Mouse (Mus musculus) gastrocnemius, postnatal 10 days (tissue): ENCODE results near the gene Ezh2. TPM values are rescaled to one million over a fixed set of nuclear protein-coding genes. Genes with fewer than 3 reads are reported as not detected.
A peak's percentile ranks its signal among the peaks of the same experiment; 100 is the strongest.
"Not testable (repeated sequence)": the region's sequence is repeated elsewhere in the genome, so short reads cannot be mapped to it uniquely, and the experiment has no call there.

Experiments used
- DNase-seq: peaks from one replicate; pipeline ENCODE4 v3.0.0; 2021; ENCODE audit warnings: mixed read lengths
- long read RNA-seq, 2 experiments: library from polyadenylated mRNA; stranded (forward); transcript quantifications; one replicate each; pipeline ENCODE4 v2.0.0; 2021
- total RNA-seq, 2 experiments: library from RNA; stranded (reverse); gene quantifications; 2 replicates each; pipeline ENCODE4 v1.2.3; 2021

The Ezh2 gene
- 10 to 100 TPM; 19.6 to 26.5 TPM for total RNA-seq
- long read RNA-seq, experiment 1, partial matches to known transcripts = 2 of 10 reads
- long read RNA-seq, experiment 1, other reads (novel, unspliced or antisense) = 5 of 10 reads
- long read RNA-seq, experiment 2, partial matches to known transcripts = 3 of 5 reads
- long read RNA-seq, experiment 2, other reads (novel, unspliced or antisense) = 1 of 5 reads

- peak; percentile 98 for DNase-seq
Measured at GRCm38 (mm10) chr6:47594926-47595623, at the start of gene Ezh2. TSS of gene Ezh2 (minus strand) at chr6:47595341.

GRCm38 (mm10) chr6:47636527-47637076 lies 41.5 kb upstream of the Ezh2 start:
- DNase-seq = no peak

DNA sequence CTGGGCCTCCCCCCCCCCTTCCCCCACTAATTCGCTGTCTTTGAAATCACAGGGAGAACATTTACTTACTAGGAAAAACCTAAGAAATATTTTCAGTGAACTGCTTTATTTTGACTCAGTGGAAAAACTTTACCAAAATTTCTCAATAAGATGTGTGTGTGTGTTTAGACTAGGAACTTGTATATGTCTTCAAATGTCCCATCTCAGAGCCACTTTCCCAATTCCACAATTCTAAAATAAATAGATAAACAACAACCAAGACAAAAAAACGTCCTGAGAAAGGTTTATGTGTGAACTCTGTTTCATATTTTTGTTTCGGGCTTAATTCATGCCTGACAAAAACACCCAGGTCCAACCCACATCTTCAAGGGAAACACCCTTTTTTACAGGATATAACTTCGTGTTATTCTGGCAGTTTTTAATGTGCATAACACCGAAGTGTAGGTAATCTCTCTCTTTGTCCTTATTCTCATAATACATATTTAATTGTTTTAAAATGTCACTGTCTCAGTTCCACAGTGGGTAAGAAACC lies 40.9 kb upstream of the Ezh2 start:
- DNase-seq = no peak

GRCm38 (mm10) chr6:47635207-47635994 lies 40.3 kb upstream of the Ezh2 start:
- no peak for DNase-seq

- no peak for DNase-seq
Measured at GRCm38 (mm10) chr6:47633467-47633866, 38.3 kb upstream of the Ezh2 start.

DNA sequence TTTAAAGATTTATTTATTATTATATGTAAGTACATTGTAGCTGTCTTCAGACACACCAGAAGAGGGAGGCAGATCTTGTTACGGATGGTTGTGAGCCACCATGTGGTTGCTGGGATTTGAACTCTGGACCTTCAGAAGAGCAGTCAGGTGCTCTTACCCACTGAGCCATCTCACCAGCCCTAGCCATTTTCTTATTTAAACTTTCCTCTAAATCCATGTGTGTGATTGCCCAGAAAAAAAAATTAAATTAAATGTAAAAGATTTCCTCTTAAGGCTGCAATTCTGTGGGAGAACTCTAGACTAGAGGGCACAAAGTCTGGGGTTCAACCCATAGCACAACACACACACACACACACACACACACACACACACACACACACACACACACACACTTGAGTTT lies 34.9 kb upstream of the Ezh2 start:
- DNase-seq = not testable (repeated sequence)

GRCm38 (mm10) chr6:47627978-47628377 lies 32.8 kb upstream of the Ezh2 start:
- DNase-seq = no peak

DNA sequence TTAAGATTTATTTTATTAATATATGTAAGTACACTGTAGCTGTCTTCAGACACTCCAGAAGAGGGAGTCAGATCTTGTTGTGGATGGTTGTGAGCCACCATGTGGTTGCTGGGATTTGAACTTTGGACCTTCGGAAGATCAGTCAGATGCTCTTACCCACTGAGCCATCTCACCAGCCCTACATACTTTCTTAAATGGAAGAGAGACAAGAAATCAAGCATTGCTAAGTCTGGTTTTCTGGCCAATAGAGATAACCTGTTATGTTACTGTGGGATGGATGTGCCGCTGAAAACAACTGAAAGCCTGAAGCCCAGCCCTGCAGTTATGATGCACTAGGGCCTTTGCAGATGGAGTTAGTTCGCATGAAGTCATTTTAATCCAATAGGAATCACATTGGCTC lies 31.8 kb upstream of the Ezh2 start:
- not testable (repeated sequence) for DNase-seq

GRCm38 (mm10) chr6:47621039-47621438 lies 25.9 kb upstream of the Ezh2 start:
- no peak for DNase-seq

DNA sequence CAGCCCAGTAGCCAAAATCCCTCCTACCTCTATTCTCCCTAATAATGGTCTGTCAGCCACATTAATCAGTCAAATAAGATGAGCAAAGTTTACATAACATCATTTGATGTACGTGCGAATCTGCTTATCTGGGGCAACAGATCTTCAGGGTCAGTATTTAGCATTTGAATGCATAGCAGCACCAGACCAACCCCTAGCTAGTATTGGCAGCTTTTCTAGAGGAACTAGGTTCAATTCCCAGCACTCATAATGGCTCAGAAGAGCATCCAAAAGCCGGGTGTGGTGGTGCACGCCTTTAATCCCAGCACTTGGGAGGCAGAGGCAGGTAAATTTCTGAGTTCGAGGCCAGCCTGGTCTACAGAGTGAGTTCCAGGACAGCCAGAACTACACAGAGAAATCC lies 13.2 kb upstream of the Ezh2 start:
- not testable (repeated sequence) for DNase-seq

- DNase-seq = no peak
Measured at GRCm38 (mm10) chr6:47601931-47602330, 6.8 kb upstream of the Ezh2 start.

GRCm38 (mm10) chr6:47595696-47596095 lies 555 bp upstream of the Ezh2 start:
- DNase-seq = no peak

DNA sequence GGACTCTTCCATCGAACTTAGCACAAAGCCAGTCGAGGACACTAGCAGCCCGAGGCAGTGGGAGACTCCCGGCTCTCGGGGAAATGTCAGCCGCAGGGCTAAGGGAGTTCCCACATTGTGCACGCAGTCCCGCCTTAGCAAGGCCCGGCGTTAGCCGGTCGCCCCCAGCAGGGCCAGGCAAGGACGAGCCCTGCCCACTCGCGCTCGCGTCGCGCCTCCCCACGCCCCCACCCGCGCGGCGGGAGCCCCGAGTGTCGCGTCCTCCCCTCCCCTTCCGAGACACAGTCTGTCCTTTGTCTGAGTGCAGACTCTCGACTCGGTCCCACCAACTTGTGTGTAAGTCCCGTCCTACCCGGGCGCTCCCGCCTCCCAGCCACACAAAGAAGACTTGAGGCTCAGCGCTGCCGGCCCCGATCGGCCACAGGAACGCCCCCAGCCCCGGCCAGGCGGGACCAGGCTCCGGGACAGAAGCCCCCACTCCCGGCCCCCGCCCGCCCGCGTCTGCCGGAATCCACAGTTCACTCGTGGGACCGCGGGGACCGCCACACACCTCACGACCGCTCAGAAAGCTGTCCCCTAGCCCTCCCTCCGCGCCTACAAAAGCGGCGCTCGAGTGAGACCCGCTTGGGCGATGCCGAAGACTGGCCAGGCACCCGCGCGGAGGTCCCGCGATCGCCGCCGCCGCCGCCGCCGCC lies 853 bp downstream of the Ezh2 start:
- peak; percentile 74 for DNase-seq

- DNase-seq = no peak
Measured at GRCm38 (mm10) chr6:47593590-47593989, 1.6 kb downstream of the Ezh2 start.

GRCm38 (mm10) chr6:47587332-47587731 lies 7.8 kb downstream of the Ezh2 start:
- not testable (repeated sequence) for DNase-seq

GRCm38 (mm10) chr6:47572887-47573286 lies 22.3 kb downstream of the Ezh2 start:
- no peak for DNase-seq

- no peak for DNase-seq
Measured at GRCm38 (mm10) chr6:47565326-47566035, 29.7 kb downstream of the Ezh2 start.

- no peak for DNase-seq
Measured at GRCm38 (mm10) chr6:47561426-47561825, 33.7 kb downstream of the Ezh2 start.

DNA sequence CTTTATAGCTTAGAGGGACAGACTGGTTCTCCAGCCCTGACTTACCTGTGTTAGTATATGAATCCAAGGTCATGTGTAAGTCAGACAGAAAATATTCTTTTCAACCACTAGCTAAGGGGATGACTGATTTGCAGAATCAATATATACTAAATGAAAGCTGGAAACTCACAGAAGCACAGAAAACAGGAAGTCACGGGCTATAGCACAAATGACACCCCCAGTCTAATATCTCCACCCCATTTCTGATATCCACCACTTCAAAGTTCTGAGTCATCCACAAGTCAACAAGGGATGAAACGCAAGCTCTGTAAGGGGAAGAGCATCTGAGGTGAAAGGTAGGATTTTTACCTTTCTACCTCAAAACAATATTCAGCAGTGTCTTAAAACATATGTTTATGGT lies 34.3 kb downstream of the Ezh2 start:
- DNase-seq = no peak

GRCm38 (mm10) chr6:47560407-47560806 lies 34.7 kb downstream of the Ezh2 start:
- DNase-seq = no peak

DNA sequence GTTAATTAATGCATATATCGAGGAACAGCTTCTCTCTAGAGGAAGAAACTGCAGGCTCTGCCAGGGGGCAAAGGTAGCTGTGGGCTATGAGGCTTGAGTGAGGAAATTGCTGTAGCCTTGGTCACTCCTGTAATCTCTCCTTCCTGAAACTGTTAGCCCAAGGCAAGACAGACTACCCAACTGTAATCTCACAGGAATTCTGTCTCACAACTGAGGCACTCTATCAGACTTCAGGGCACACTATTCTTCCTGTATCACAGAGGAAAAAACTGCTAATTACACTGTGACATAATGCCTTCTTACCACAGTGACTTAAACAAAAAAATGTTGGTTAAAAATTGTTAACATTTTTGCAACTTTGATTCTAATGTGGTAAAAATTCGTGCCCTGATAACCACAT lies 35.9 kb downstream of the Ezh2 start:
- DNase-seq = no peak
